Mouse (Mus musculus): ENCODE data around the gene Gm20388. TPM values are rescaled to one million over a fixed set of nuclear protein-coding genes. Genes with fewer than 3 reads are reported as not detected.

The Gm20388 gene
- polyA plus RNA-seq, 1 experiment from 2014 or later = 5.5 TPM

DNA sequence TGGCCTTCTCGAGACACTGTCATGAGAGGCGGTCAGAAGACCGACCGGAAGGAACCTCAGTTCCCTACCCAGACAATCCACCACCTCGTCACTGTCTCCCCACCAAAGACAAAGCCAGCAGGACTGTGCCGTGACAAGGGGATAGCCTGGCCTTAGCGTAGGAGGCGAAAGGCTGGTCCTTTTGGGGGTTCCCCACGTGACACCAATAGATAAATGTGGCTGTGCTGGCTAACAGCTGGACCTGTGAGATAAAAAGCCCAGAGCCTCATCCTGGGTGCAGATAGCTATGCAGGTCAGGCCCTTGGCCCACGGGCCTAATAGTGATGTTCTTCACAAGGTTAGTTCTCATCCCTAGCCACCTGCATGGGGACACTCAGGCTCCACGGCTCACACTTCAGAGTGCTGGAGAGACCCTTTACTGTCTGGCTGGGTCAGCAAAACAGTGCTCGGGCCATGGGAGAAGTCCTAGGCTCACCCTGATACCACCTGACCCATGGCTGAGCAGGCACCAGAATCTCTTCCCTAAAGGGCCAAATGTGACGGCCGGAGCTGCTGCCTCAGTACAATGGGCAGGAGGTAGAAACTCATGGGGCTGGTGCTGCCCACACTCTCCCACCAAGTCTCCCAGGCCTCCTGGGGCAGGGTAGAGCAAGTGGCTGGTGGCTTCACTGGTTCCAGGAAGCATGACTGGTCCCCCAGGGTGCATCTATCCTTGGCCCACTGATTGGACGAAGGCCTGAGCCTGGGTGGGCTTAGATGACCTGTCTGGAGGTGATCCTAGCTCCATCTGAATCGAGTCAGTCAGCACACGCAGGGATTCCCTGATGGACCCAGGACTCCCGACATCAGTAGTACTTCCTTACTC, 1988.8 kb downstream of the Gm20388 start:
- 65% methylated on average over 18 of the region's 18 CpGs for WGBS
- no peaks in the 10 kb centered on the region for H3K9me3 ChIP-seq
- no peak overlapping the region for H3K4me3 ChIP-seq
- 0 out of 2 replicates have a peak overlapping the region, but pooled peaks have one; percentile 89 for H3K27ac ChIP-seq
- H3K4me1 ChIP-seq = peaks cover 39% of the 10 kb centered on the region
- no peaks in the 10 kb centered on the region; the same call in 1 of the 2 replicates for H3K36me3 ChIP-seq
- H3K9ac ChIP-seq = no peak overlapping the region
- peak; percentile 5; the same call in 1 of the 2 replicates for ATAC-seq (ENCODE audit: borderline replicate concordance, extremely low read depth, low FRiP score, low TSS enrichment)
- no peak overlapping the region for H3K4me2 ChIP-seq
- no peaks in the 10 kb centered on the region for H3K27me3 ChIP-seq

DNA sequence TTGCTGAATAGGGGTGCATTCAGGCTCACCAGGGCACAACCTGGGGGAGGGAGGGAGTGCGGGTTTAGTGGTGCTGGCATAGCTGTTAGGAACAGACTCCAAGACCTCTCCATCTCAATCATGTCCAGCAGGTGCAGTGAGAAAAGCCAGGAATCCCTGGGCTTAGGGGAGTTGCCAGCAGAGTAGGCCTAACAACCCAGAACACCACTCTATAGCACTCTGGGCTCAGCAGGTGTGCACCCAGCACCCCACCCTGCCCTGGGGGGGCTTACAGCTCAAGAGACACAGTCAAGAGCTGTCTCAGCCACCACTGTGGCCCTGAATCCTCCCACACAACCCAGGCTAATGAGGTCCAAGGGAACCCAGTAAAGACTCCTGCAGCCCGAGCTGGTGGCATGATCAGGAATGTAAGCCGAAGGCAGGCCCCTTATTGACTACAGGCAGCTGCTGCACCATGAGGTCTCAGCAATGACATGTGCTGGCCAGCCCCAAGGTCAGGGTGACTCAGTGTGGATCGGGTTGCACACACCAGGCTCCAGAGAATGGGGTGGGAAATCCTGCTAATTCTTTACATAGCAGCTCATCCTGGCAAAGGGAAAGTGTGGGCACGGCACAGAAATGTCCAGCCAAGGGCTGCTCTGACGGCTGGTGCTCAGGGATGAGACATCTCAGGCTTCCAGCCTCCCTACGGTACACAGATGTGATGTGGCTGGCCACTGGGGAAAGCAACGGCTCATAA, 1991.0 kb downstream of the Gm20388 start:
- ATAC-seq (ENCODE audit: borderline replicate concordance, extremely low read depth, low FRiP score, low TSS enrichment) = no peak
- H3K4me2 ChIP-seq = no peak overlapping the region
- peaks cover 57% of the 10 kb centered on the region for H3K4me1 ChIP-seq
- no peaks in the 10 kb centered on the region for H3K9me3 ChIP-seq
- no peak overlapping the region for H3K9ac ChIP-seq
- H3K36me3 ChIP-seq = no peaks in the 10 kb centered on the region
- 42% methylated on average over 8 of the region's 8 CpGs for WGBS
- H3K27me3 ChIP-seq = no peaks in the 10 kb centered on the region
- H3K4me3 ChIP-seq = no peak overlapping the region
- no peak overlapping the region for H3K27ac ChIP-seq

DNA sequence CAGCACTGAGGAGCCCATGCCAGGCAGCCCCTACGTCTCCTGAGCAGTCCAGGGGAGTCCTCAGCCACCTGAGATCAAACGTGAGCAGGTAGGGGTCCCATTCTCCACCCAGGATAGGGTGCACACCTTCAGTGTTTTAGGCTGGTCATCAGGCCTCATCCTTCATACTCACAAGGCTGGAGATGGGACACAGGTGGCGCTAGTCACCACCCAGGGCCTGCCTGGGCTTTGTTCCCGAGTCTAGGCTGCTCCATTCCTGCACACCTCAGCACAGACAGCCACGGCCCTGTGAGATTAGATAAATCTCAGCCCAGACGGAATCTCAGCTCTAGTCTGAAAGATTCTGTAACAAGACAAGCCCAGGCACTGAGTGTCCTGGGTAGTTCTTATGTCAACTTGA, 1993.3 kb downstream of the Gm20388 start:
- Histone ChIP-seq H3K9me3 (no peaks in the 10 kb centered on the region), H3K27me3 (peaks cover 2% of the 10 kb centered on the region; the same call in 1 of the 2 replicates), H3K4me1 (peaks cover 47% of the 10 kb centered on the region), H3K4me2 (no peak overlapping the region), H3K4me3 (no peak overlapping the region), H3K36me3 (no peaks in the 10 kb centered on the region), H3K9ac (no peak overlapping the region), H3K27ac (no peak overlapping the region)
- ATAC-seq (ENCODE audit: borderline replicate concordance, extremely low read depth, low FRiP score, low TSS enrichment) = no peak
- WGBS = 59% methylated on average over 6 of the region's 6 CpGs

DNA sequence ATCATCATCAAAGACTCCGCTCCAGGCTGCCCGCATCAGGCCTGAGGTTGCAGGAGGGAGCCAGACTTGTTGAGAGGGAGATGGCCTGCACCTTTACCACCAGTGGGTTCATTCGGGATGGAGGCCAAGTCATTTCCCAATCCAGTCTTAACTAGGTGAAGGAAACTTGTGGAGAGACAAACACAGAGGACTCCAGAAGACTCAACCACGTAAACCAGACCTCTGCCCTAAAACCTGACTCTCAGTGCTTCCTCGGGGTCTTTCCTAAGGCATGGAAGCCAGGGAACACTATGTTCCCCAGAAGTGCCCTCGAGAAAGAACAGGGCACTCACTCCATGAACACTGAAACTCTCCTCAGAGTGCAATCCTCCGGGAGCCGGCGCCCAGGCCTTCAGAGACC, 1994.4 kb downstream of the Gm20388 start:
- H3K27me3 ChIP-seq = peaks cover 6% of the 10 kb centered on the region; the same call in 1 of the 2 replicates
- no peaks in the 10 kb centered on the region for H3K9me3 ChIP-seq
- ATAC-seq (ENCODE audit: borderline replicate concordance, extremely low read depth, low FRiP score, low TSS enrichment) = no peak
- H3K4me2 ChIP-seq = peak overlapping the region; percentile 98
- H3K36me3 ChIP-seq = no peaks in the 10 kb centered on the region
- H3K27ac ChIP-seq = no peak overlapping the region
- H3K4me3 ChIP-seq = no peak overlapping the region
- peaks cover 48% of the 10 kb centered on the region for H3K4me1 ChIP-seq
- H3K9ac ChIP-seq = no peak overlapping the region
- 81% methylated on average over 9 of the region's 9 CpGs for WGBS

DNA sequence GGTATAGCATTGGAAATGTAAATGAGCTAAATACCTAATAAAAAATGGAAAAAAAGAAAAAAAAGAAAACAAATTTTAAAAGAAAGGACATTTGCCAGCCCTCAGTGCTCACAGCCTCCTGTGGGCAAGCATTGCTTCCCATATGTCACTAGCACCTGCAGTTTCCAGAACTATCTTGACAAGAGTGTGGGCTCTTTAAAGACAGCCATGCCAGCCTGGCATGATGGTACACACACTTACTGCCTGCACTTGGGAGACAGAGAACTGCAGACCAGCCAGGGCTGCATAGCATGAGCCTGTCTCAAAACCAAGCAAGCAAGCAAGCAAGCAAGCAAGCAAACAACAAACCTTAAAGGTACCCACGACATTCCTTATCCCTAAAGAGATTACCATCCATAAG, 1994.8 kb downstream of the Gm20388 start:
- no peak for ATAC-seq (ENCODE audit: borderline replicate concordance, extremely low read depth, low FRiP score, low TSS enrichment)
- H3K36me3 ChIP-seq = no peaks in the 10 kb centered on the region
- H3K4me1 ChIP-seq = peaks cover 49% of the 10 kb centered on the region
- H3K9me3 ChIP-seq = no peaks in the 10 kb centered on the region
- H3K9ac ChIP-seq = peak overlapping the region; percentile 25; the same call in 1 of the 2 replicates
- peaks cover 6% of the 10 kb centered on the region; the same call in 1 of the 2 replicates for H3K27me3 ChIP-seq
- no peak overlapping the region for H3K27ac ChIP-seq
- H3K4me3 ChIP-seq = peak overlapping the region; percentile 70
- 23% methylated on average over 1 of the region's 1 CpGs for WGBS
- H3K4me2 ChIP-seq = peak overlapping the region; percentile 98

DNA sequence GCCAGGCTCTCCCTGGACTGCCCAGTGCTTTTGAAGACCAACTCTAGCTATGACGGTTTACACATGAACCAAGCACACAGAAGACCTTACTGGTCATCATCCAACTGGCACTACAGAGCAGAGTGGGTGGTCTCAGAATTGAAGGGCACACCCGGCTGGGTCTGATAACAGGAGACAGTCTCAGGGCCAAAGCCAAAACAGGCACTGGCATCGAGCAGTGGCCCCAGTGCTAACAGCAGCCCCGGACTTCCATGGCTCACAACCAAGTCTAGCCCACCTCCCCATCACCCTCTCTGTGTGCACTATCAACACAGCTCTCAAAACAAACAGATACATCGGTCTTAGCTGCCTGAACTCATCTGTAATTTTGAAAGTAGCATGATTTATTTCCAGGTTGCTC, 1995.2 kb downstream of the Gm20388 start:
- peak overlapping the region; percentile 98 for H3K4me2 ChIP-seq
- no peaks in the 10 kb centered on the region for H3K36me3 ChIP-seq
- H3K9ac ChIP-seq = peak overlapping the region; percentile 25; the same call in 1 of the 2 replicates
- ATAC-seq (ENCODE audit: borderline replicate concordance, extremely low read depth, low FRiP score, low TSS enrichment) = no peak
- peak overlapping the region; percentile 70 for H3K4me3 ChIP-seq
- peaks cover 6% of the 10 kb centered on the region; the same call in 1 of the 2 replicates for H3K27me3 ChIP-seq
- H3K27ac ChIP-seq = no peak overlapping the region
- 9% methylated on average over 5 of the region's 5 CpGs for WGBS
- H3K4me1 ChIP-seq = peaks cover 49% of the 10 kb centered on the region
- no peaks in the 10 kb centered on the region for H3K9me3 ChIP-seq

DNA sequence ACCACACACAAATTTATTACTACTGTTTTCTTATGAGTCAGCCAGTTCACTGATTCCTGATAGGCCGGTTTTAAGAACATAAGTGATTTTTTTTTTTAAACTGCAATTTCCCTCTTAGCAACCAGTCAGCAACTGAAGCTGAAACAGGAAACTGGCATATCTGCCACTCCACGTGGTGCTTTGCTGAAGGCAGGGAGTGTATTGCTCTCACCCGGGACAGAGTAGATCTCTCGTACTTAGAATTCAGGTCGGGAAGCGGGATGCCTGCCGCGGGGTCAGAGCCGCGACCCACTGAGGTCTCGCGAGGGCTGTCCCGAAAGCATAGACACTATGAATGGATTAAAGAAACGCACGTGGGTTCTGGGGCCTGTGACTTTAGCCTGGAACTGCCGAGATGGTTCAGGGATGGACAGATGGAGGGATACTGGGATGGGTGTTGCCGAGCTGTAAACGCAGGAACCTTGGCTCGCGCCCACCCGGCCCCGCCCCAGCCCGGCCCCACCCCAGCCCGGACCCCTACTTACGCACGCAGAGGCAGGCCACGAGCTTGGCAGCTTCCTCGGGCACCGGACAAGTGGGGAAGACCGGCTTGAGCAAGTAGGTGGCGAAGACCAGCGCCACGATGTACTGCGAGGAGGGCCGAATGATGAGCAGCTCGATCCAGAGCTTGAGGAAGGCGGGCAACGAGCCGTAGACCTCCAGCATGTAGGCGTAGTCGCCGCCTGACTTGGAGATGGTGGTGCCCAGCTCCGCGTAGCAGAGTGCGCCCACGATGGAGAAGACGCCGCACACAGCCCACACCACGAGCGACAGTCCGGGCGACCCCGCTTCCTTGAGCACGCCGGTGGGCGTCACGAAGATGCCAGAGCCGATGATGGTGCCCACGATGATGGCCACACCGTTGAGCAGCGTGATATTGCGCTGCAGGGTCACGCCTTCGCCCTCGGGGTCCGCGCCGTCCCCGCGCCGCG, 1996.2 kb downstream of the Gm20388 start:
- peak; percentile 56 for ATAC-seq (ENCODE audit: borderline replicate concordance, extremely low read depth, low FRiP score, low TSS enrichment)
- H3K4me1 ChIP-seq = peaks cover 45% of the 10 kb centered on the region
- peak overlapping the region; percentile 57 for H3K9ac ChIP-seq
- peak overlapping the region; percentile 70 for H3K4me3 ChIP-seq
- H3K27me3 ChIP-seq = peaks cover 6% of the 10 kb centered on the region; the same call in 1 of the 2 replicates
- no peak overlapping the region for H3K27ac ChIP-seq
- under 1% methylated on average over 68 of the region's 72 CpGs for WGBS
- no peaks in the 10 kb centered on the region for H3K9me3 ChIP-seq
- no peaks in the 10 kb centered on the region for H3K36me3 ChIP-seq
- peak overlapping the region; percentile 98 for H3K4me2 ChIP-seq

DNA sequence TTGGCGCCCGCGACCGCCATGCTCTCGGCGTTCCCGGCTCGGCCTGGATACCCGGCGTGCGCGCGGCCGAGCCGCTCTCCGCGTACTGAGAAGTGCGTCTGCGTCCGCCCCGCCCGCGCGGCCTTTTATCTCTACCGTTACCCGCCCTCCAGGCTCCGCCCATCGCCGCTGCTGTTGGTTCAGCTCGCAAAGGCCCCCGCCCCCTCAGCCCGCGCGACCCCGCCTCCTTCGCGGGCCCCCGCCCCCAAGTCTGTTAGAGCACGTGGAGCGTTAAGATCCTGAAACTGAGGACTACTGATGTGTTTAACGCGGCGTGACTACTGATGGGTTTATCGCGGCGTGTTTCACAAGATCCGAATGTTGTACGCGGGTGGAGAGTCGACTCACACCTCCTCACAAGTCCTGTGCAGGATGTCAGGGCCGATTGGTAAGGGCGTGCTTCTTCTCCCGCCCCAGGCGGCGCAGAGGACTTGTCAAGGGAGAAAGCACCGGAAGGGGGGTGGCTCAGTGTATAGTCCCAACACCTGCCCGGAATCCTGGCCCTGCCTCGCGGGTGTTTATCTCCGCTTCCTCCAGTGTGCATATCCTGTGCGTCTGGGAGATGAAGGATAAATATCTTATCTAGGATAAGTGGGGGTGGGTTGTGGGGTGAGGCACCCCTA, 1997.1 kb downstream of the Gm20388 start, which contains the start of gene Slc7a5:
Slc7a5 (minus strand) TSS at position 108 of the 662 bp plus-strand sequence.
- Histone ChIP-seq H3K4me1 (peaks cover 45% of the 10 kb centered on the region), H3K36me3 (no peaks in the 10 kb centered on the region), H3K4me3 (peak within 1 kb of the TSS; percentile 70), H3K4me2 (peak within 1 kb of the TSS; percentile 98), H3K27me3 (peaks cover 6% of the 10 kb centered on the region; the same call in 1 of the 2 replicates), H3K9me3 (no peaks in the 10 kb centered on the region), H3K9ac (peak within 1 kb of the TSS; percentile 57), H3K27ac (no peak within 1 kb of the TSS)
- ATAC-seq (ENCODE audit: borderline replicate concordance, extremely low read depth, low FRiP score, low TSS enrichment) = peak; percentile 91
- under 1% methylated on average over 53 of the region's 61 CpGs for WGBS

DNA sequence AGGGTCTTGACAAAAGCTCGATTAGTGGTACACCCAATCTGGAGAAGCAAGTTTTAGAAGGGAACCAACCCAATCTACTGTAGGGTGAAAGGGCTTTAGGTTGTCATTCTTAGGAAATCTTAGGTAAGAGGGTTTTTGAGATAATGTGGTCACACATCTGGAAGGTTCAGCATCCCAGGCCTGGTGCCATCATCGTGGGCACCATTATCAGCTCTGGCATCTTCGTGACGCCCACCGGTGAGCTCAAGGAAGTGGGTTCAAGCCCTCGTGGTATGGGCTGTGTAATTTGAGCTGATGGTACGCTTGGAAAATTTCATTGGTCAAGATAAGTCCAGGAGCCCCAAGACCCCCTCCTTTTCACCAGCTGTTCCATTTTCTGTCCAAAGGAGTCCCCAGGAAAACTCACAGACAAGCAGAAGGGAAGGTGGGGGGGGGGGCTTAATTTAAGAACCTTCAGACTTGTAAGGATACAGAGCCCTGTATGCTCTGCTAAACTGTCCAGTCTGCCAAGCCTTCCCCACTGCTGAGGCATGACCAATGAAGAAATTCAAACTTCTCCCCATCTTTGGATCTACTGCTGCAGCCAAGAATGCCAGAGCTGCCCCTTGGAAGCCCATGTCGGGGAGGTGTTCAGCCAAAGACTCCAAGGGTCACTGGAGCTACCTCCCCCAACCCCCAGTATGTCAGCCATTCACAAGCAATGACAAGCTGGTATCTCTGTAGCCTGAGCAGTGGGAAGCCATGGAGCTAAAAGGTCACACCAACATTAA, 1997.9 kb downstream of the Gm20388 start:
- Histone ChIP-seq H3K9me3 (no peaks in the 10 kb centered on the region), H3K4me1 (peaks cover 45% of the 10 kb centered on the region), H3K36me3 (no peaks in the 10 kb centered on the region), H3K9ac (no peak overlapping the region), H3K4me2 (peak overlapping the region; percentile 98), H3K4me3 (peak overlapping the region; percentile 70; the same call in 1 of the 2 replicates), H3K27ac (no peak overlapping the region), H3K27me3 (peaks cover 6% of the 10 kb centered on the region; the same call in 1 of the 2 replicates)
- no peak for ATAC-seq (ENCODE audit: borderline replicate concordance, extremely low read depth, low FRiP score, low TSS enrichment)
- WGBS = 31% methylated on average over 8 of the region's 8 CpGs

DNA sequence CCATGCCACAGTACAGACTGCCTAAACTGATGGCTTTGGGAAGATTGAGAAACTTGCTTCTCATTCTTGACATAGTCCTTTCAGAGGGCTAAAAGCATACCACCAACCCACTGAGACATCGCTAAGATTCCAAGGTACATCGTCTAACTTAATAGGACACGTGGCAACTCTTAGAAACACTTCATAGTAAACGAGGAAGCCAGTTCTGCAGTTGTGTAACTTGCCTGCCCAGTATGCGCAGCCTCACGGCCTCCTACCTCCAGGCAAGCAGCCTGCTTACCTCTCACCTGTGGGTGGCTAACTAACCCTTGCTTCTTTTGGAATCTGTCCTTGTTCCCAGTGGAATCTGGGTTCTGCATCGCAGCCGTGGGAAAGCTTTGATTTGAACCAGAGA, 1998.5 kb downstream of the Gm20388 start:
- Histone ChIP-seq H3K4me2 (no peak overlapping the region), H3K36me3 (no peaks in the 10 kb centered on the region), H3K27me3 (peaks cover 6% of the 10 kb centered on the region; the same call in 1 of the 2 replicates), H3K27ac (no peak overlapping the region), H3K9me3 (no peaks in the 10 kb centered on the region), H3K9ac (no peak overlapping the region), H3K4me3 (no peak overlapping the region), H3K4me1 (peaks cover 45% of the 10 kb centered on the region)
- no peak for ATAC-seq (ENCODE audit: borderline replicate concordance, extremely low read depth, low FRiP score, low TSS enrichment)
- 43% methylated on average over 8 of the region's 8 CpGs for WGBS

All from lung, embryonic 15.5 days (tissue).